Mouse (Mus musculus) E14TG2a.4 (cell line): Measurements from ENCODE around the gene Rpn2.

Experiments
- CTCF ChIP-seq: conservative IDR thresholded peaks from 2 replicates; pipeline ENCODE4 v1.5.1; 2014; ENCODE audit warnings: low read length
- POU5F1 ChIP-seq: IDR thresholded peaks from 2 replicates; pipeline ENCODE4 v1.6.1; 2014; ENCODE audit warnings: low read length, borderline replicate concordance

- TF ChIP-seq CTCF (no peak), POU5F1 (no peak)
These were observed 49.3 kb downstream of the Rpn2 start for GRCm38 (mm10) chr2:157328106-157328505.
